Mouse (Mus musculus) gastrocnemius, postnatal 25 days (tissue): Measurements from ENCODE around the gene Cdhr2. TPM values are rescaled to one million over a fixed set of nuclear protein-coding genes. Genes with fewer than 3 reads are reported as not detected.

Experiments used
- total RNA-seq, 2 experiments: library from RNA; stranded (reverse); gene quantifications; 1 replicate in 1 of 2; 2 replicates in 1 of 2; pipeline ENCODE4 v1.2.3; 2021

Gene Cdhr2
- total RNA-seq, 2 experiments from 2014 or later: not detected

Other genes with a start within 250 kb of the Cdhr2 start
- gene Thoc3, start 232.6 kb upstream of the Cdhr2 start, total RNA-seq: 10 to 100 TPM; 11.3 to 13.8 TPM
- 1 to 10 TPM; 1.7 TPM for gene Simc1, start 197.7 kb upstream of the Cdhr2 start, total RNA-seq
- gene 4833439L19Rik, start 136.0 kb upstream of the Cdhr2 start, total RNA-seq: 100 to 1,000 TPM; 145 to 160 TPM
- 1 to 10 TPM; 2.3 to 3.2 TPM for gene Arl10, start 126.4 kb upstream of the Cdhr2 start, total RNA-seq
- 10 to 100 TPM; 16.5 to 17.4 TPM for gene Nop16, start 111.4 kb upstream of the Cdhr2 start, total RNA-seq
- 100 to 1,000 TPM; 144 to 150 TPM for gene Higd2a, start 111.3 kb upstream of the Cdhr2 start, total RNA-seq
- gene Cltb, start 90.1 kb upstream of the Cdhr2 start, total RNA-seq: 100 to 1,000 TPM; 117 to 135 TPM
- 10 to 100 TPM; 14.1 to 15.4 TPM for gene Faf2, start 79.7 kb upstream of the Cdhr2 start, total RNA-seq
- gene Rnf44, start 7.6 kb upstream of the Cdhr2 start, total RNA-seq: 10 to 100 TPM; 24.8 to 30.6 TPM
- gene Gprin1, start 48.4 kb downstream of the Cdhr2 start, total RNA-seq: not detected
- not detected for gene Sncb, start 65.1 kb downstream of the Cdhr2 start, total RNA-seq
- gene Eif4e1b, start 82.5 kb downstream of the Cdhr2 start, total RNA-seq: not detected
- 10 to 100 TPM; 14.2 to 18.0 TPM for gene Tspan17, start 87.9 kb downstream of the Cdhr2 start, total RNA-seq
- gene Unc5a, start 247.9 kb downstream of the Cdhr2 start, total RNA-seq: 1 to 10 TPM; 8.7 to 9.0 TPM